7 mouse cellular contexts compared by ENCODE assay signal in the genomic region with DNA sequence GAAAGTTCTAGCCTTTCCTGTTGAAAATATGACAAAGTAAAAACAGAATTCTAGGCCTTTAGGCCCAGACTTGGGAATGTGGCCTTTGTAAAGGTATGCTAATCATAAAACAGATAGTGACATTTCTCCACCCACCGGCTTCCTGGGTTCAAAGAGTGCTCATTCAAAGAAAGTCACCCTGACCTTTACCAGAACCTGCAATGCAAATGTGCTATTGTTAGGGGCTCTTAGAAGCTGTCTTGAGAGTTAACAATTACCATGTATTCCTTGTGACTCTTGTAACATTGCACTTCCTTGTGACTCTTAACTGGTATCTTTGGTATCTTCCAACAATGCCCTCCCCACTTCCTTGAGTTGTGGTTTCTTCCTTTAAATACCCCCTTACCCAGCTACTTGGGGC. TPM values are rescaled to one million over a fixed set of nuclear protein-coding genes. Genes with fewer than 3 reads are reported as not detected.
DNase-seq lines count a peak whose midpoint lies in the region; ATAC-seq and TF ChIP-seq lines count a peak whose summit lies in the region.
"Not testable (repeated sequence)": the region's sequence is repeated elsewhere in the genome, so short reads cannot be mapped to it uniquely, and the experiment has no call there.

No protein-coding gene starts in this region.

- H3K4me1 ChIP-seq in thymus, adult 2 months (replicated peaks; ENCODE audit: control insufficient read depth, insufficient read depth, low read length): not testable (repeated sequence)

- TF ChIP-seq POLR2A in thymus, adult 2 months (IDR thresholded peaks at IDR 0.05; ENCODE audit: control insufficient read depth, extremely low read depth, insufficient read depth, low read length, poor library complexity): not testable (repeated sequence)

- peak overlapping the region; percentile 55; the same call in 1 of the 2 replicates for H3K27ac ChIP-seq in thymus, adult 2 months (ENCODE audit: control insufficient read depth, insufficient read depth, low read length)

- not testable (repeated sequence) for H3K36me3 ChIP-seq in thymus, adult 2 months (ENCODE audit: control insufficient read depth, insufficient read depth, low read length)

- TF ChIP-seq CTCF in thymus, adult 2 months (IDR thresholded peaks at IDR 0.05; ENCODE audit: borderline replicate concordance, control insufficient read depth, extremely low read depth, insufficient read depth, low read length, poor library complexity): not testable (repeated sequence)

- not testable (repeated sequence) for H3K27me3 ChIP-seq in thymus, adult 2 months (ENCODE audit: control insufficient read depth, insufficient read depth, low read length)

- peak; percentile 11 for DNase-seq in CD4-positive, CD25-positive, alpha-beta regulatory T cell, adult 2 months (ENCODE audit: low read depth, low spot score)
- DNase-seq in ES-CJ7 (ENCODE audit: low read depth, low spot score): peak; percentile 63
- peak; percentile 84 for DNase-seq in R1 (ENCODE audit: low read depth, low spot score)
- peak; percentile 68 for DNase-seq in ZHBTc4 (ENCODE audit: low read depth, low spot score)
- not testable (repeated sequence) for DNase-seq in thymus, adult 2 months
- DNase-seq in yolk sac, embryonic 10.5 days (ENCODE audit: low spot score): peak; percentile 9

- not testable (repeated sequence) for H3K4me3 ChIP-seq in thymus, adult 2 months (ENCODE audit: control insufficient read depth, insufficient read depth, low read length)

- peak; percentile 31 for ATAC-seq in CD4-positive, CD25-positive, alpha-beta regulatory T cell, adult 4 months

- WGBS in thymus, adult 2 months: 75% methylated on average over 1 of the region's 1 CpGs

RNA-seq across cellular contexts. Expression of a gene that starts 8.8 kb away (rescaled TPM):
- polyA plus RNA-seq in CD4-positive, CD25-positive, alpha-beta regulatory T cell, adult 4 months (2017; shearing (Covaris generic)): 1 to 10 TPM; 4.7 to 6.2 TPM
- polyA plus RNA-seq in thymus, adult 2 months (2012; rRNA removed): 5.3 and 8.2 TPM in 2 replicates
